Mouse (Mus musculus) stomach, postnatal 0 days (tissue): ENCODE data around the gene Cog5. TPM values are rescaled to one million over a fixed set of nuclear protein-coding genes. Genes with fewer than 3 reads are reported as not detected.

Experiments used
- ATAC-seq: fragments of 200-750 bp; cut with Nextera tagmentation; 2 replicates; pipeline ENCODE4 v1.8.0; 2017; ENCODE audit not compliant: low FRiP score, low TSS enrichment
- DNase-seq: peaks from one replicate; pipeline ENCODE4 v3.0.0-alpha.2; 2016; ENCODE audit warnings: low spot score
- H3K27ac ChIP-seq: fragments of 300-500 bp; sonication (generic); replicated peaks from 2 replicates; pipeline ENCODE4 v1.5.1; 2014; ENCODE audit warnings: mild to moderate bottlenecking, control low read depth
- H3K27me3 ChIP-seq: fragments of 300-500 bp; sonication (generic); 2 replicates; pipeline ENCODE4 v1.6.1; 2014; ENCODE audit warnings: low read length; ENCODE audit not compliant: control insufficient read depth, insufficient read depth
- H3K36me3 ChIP-seq: fragments of 300-500 bp; sonication (generic); 2 replicates; pipeline ENCODE4 v1.6.1; 2014; ENCODE audit warnings: low read length, mixed read lengths; ENCODE audit not compliant: control insufficient read depth, insufficient read depth
- H3K4me1 ChIP-seq: fragments of 300-500 bp; sonication (generic); replicated peaks from 2 replicates; pipeline ENCODE4 v1.6.1; 2014; ENCODE audit warnings: antibody characterized with exemption; ENCODE audit not compliant: control insufficient read depth, insufficient read depth
- H3K4me2 ChIP-seq: fragments of 300-500 bp; sonication (generic); replicated peaks from 2 replicates; pipeline ENCODE4 v1.6.1; 2014; ENCODE audit warnings: low read depth, mild to moderate bottlenecking, control low read depth, moderate library complexity
- H3K4me3 ChIP-seq: fragments of 300-500 bp; sonication (generic); 2 replicates; pipeline ENCODE4 v1.5.1; 2014; ENCODE audit warnings: low read depth, low read length, control low read depth
- H3K9ac ChIP-seq: fragments of 300-500 bp; sonication (generic); 2 replicates; pipeline ENCODE4 v1.6.1; 2014; ENCODE audit warnings: mild to moderate bottlenecking, low read length, control low read depth, mixed read lengths
- H3K9me3 ChIP-seq: fragments of 300-500 bp; sonication (generic); 2 replicates; pipeline ENCODE4 v1.6.1; 2016; ENCODE audit warnings: low read length; ENCODE audit not compliant: control insufficient read depth
- CTCF ChIP-seq: IDR thresholded peaks from 2 replicates; pipeline ENCODE4 v1.5.1; 2016; ENCODE audit warnings: antibody characterized with exemption, low read depth, mild to moderate bottlenecking, moderate library complexity
- EP300 ChIP-seq: optimal IDR thresholded peaks from 2 replicates; pipeline ENCODE3; 2016; ENCODE audit warnings: antibody characterized with exemption
- WGBS: fragments of 180-500 bp; shearing (Covaris S2); extraction: QIAGEN DNeasy Blood & Tissue Kit; methylation state at CpG from one replicate; pipeline ENCODE4 v1.1.7; 2014; 5-methylcytosine and 5-hydroxymethylcytosine counted together
- polyA plus RNA-seq: library from polyadenylated mRNA; unstranded; fragments of >200 nt; fragmentation: Nextera tagmentation; extraction: Ambion mirVana; gene quantifications from 2 replicates; pipeline ENCODE4 v1.2.1, GENCODE M21; 2015

Cog5 gene
- polyA plus RNA-seq, 1 experiment from 2014 or later = 14.4 TPM

DNA sequence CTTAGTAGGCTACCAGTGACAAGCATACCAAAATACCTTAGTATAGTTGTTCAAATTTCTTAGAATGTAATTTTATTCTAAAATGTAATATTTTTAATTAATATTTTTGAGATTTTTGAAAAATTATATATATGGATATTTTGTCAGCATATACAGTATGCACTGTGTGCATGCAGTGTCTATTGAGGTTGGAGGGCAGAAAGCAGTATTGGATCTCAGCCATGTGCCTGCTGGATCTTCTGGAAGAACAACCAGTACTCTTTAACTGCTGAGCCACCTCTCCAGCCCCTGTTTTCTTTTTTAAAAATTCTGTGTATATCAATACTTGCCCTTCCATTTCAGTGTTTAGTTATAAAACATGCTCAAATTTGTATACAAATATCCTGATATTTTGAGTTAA, 164.4 kb downstream of the Cog5 start:
- Histone ChIP-seq H3K4me1 (no peaks in the 10 kb centered on the region), H3K4me3 (no peak overlapping the region), H3K36me3 (no peaks in the 10 kb centered on the region), H3K27me3 (no peaks in the 10 kb centered on the region), H3K9me3 (no peaks in the 10 kb centered on the region), H3K27ac (no peak overlapping the region), H3K9ac (no peak overlapping the region), H3K4me2 (no peak overlapping the region)
- no peak for ATAC-seq
- TF ChIP-seq CTCF = no peak
- TF ChIP-seq EP300 = no peak
- DNase-seq = no peak

GRCm38 (mm10) chr12:31819520-31819919, 164.9 kb downstream of the Cog5 start:
- 87% methylated on average over 7 of the region's 7 CpGs for WGBS
- H3K4me3 ChIP-seq = no peak overlapping the region
- no peaks in the 10 kb centered on the region for H3K27me3 ChIP-seq
- H3K4me2 ChIP-seq = no peak overlapping the region
- no peak for ATAC-seq
- TF ChIP-seq EP300 (no peak), CTCF (no peak)
- H3K4me1 ChIP-seq = no peaks in the 10 kb centered on the region
- no peak overlapping the region for H3K9ac ChIP-seq
- H3K27ac ChIP-seq = no peak overlapping the region
- H3K9me3 ChIP-seq = no peaks in the 10 kb centered on the region
- no peaks in the 10 kb centered on the region for H3K36me3 ChIP-seq
- DNase-seq = no peak

DNA sequence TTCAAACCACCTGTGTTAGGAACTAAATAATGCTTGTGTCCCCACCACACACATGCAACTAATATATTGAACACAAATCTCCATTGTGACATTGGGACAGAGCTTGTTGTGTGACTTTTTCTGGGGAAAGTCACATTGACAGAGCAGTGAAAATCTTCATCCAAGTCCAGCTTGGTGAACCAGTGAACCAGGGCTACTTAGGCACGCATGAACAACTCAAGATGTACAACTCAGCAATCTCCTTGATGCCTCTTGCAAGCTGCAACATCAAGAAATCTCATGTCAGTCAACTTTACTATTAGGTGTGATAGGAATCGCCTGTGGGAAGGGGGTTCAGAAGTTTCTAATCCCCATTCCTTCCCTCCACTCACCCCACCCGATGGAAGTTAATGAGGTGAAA, 169.0 kb downstream of the Cog5 start:
- Histone ChIP-seq H3K4me2 (no peak overlapping the region), H3K9me3 (no peaks in the 10 kb centered on the region), H3K27me3 (no peaks in the 10 kb centered on the region), H3K36me3 (no peaks in the 10 kb centered on the region), H3K9ac (no peak overlapping the region), H3K27ac (no peak overlapping the region), H3K4me3 (no peak overlapping the region), H3K4me1 (no peaks in the 10 kb centered on the region)
- DNase-seq (no peak), ATAC-seq (no peak)
- TF ChIP-seq EP300 (no peak), CTCF (no peak)
- WGBS = 96% methylated on average over 3 of the region's 3 CpGs

GRCm38 (mm10) chr12:31824831-31825230, 170.2 kb downstream of the Cog5 start:
- H3K4me3 ChIP-seq = no peak overlapping the region
- H3K27me3 ChIP-seq = no peaks in the 10 kb centered on the region
- H3K9me3 ChIP-seq = no peaks in the 10 kb centered on the region
- H3K4me2 ChIP-seq = no peak overlapping the region
- TF ChIP-seq EP300 = no peak
- no peak for TF ChIP-seq CTCF
- H3K9ac ChIP-seq = no peak overlapping the region
- DNase-seq (no peak), ATAC-seq (no peak)
- H3K36me3 ChIP-seq = no peaks in the 10 kb centered on the region
- WGBS = 59% methylated on average over 5 of the region's 5 CpGs
- no peaks in the 10 kb centered on the region for H3K4me1 ChIP-seq
- no peak overlapping the region for H3K27ac ChIP-seq

GRCm38 (mm10) chr12:31825821-31826220, 171.2 kb downstream of the Cog5 start:
- Histone ChIP-seq H3K36me3 (no peaks in the 10 kb centered on the region), H3K27ac (no peak overlapping the region), H3K27me3 (no peaks in the 10 kb centered on the region), H3K4me3 (no peak overlapping the region), H3K9me3 (no peaks in the 10 kb centered on the region), H3K9ac (no peak overlapping the region), H3K4me2 (no peak overlapping the region), H3K4me1 (no peaks in the 10 kb centered on the region)
- TF ChIP-seq EP300 (no peak), CTCF (no peak)
- ATAC-seq = no peak
- DNase-seq = no peak
- WGBS = 68% methylated on average over 10 of the region's 10 CpGs

GRCm38 (mm10) chr12:31826476-31826875, 171.8 kb downstream of the Cog5 start:
- TF ChIP-seq EP300 = no peak
- ATAC-seq (no peak), DNase-seq (no peak)
- H3K36me3 ChIP-seq = no peaks in the 10 kb centered on the region
- no peak overlapping the region for H3K9ac ChIP-seq
- no peaks in the 10 kb centered on the region for H3K4me1 ChIP-seq
- H3K9me3 ChIP-seq = no peaks in the 10 kb centered on the region
- no peak overlapping the region for H3K4me2 ChIP-seq
- H3K27ac ChIP-seq = no peak overlapping the region
- H3K4me3 ChIP-seq = no peak overlapping the region
- H3K27me3 ChIP-seq = no peaks in the 10 kb centered on the region
- 85% methylated on average over 2 of the region's 2 CpGs for WGBS
